32 mouse cellular contexts compared by ENCODE assay signal in genomic region chr5:120952242-120952770, GRCm38 (mm10). TPM values are rescaled to one million over a fixed set of nuclear protein-coding genes. Genes with fewer than 3 reads are reported as not detected.
DNase-seq lines count a peak whose midpoint lies in the region; ATAC-seq and TF ChIP-seq lines count a peak whose summit lies in the region.
"Had no signal": no experiment of that assay in that cellular context is flagged by ENCODE, and none has a peak within 500 bp of the region (broad histone marks: within the 10 kb centered on the region; RNA-seq: fewer than 3 reads in every experiment).

No protein-coding gene starts in this region.

- H3K4me1 ChIP-seq in lung, postnatal 0 days (ENCODE audit: insufficient read depth, low read depth, low read length) = no peaks in the 10 kb centered on the region
- no peaks in the 10 kb centered on the region for H3K4me1 ChIP-seq in cerebellum, adult 2 months (ENCODE audit: control insufficient read depth, insufficient read depth, low read length)
- H3K4me1 ChIP-seq: embryonic facial prominence, embryonic 13.5 days; forebrain, embryonic 13.5 days; intestine, embryonic 15.5 days; limb, embryonic 12.5 days had no signal

- 44% methylated on average over 10 of the region's 10 CpGs for WGBS in lung, postnatal 0 days
- WGBS in cerebellum, adult 2 months = 66% methylated on average over 10 of the region's 10 CpGs

- TF ChIP-seq EP300 in lung, postnatal 0 days (IDR thresholded peaks at IDR 0.05) = no peak

- peak; percentile 20 for DNase-seq in gastrocnemius, adult 18-20 months (ENCODE audit: low spot score)
- DNase-seq in gastrocnemius, postnatal 10 days = no peak
- DNase-seq in lung, postnatal 0 days (ENCODE audit: low spot score) = peak; percentile 8
- no peak for DNase-seq in lung, postnatal 25 days (ENCODE audit: low spot score)
- peak; percentile 53 for DNase-seq in brain, adult 2 months (ENCODE audit: low read depth, low spot score)
- no peak for DNase-seq in thymus, postnatal 0 days (ENCODE audit: low spot score)
- no peak for DNase-seq in cerebellum, adult 2 months
- DNase-seq: adrenal gland, postnatal 36 days; B cell, adult 2 months; cerebellum, adult 11 months; embryo, embryonic 11 days; kidney, adult 8-10 months; kidney, postnatal 25 days; liver, postnatal 0 days had no signal

- no peak for ATAC-seq in lung, postnatal 0 days
- ATAC-seq: forebrain, embryonic 13.5 days; hindbrain, embryonic 16.5 days; intestine, embryonic 15.5 days; liver, postnatal 0 days had no signal

- no peaks in the 10 kb centered on the region for H3K36me3 ChIP-seq in lung, postnatal 0 days (ENCODE audit: insufficient read depth, low read length)
- H3K36me3 ChIP-seq: embryonic facial prominence, embryonic 13.5 days; hindbrain, embryonic 10.5 days; intestine, embryonic 15.5 days; limb, embryonic 12.5 days; midbrain, embryonic 12.5 days had no signal

- H3K4me3 ChIP-seq in lung, postnatal 0 days (ENCODE audit: low read depth, low read length) = no peak overlapping the region
- H3K4me3 ChIP-seq in cerebellum, adult 2 months (replicated peaks; ENCODE audit: insufficient read depth, low read depth, low read length) = no peak overlapping the region
- H3K4me3 ChIP-seq: embryonic facial prominence, embryonic 13.5 days; erythroblast, embryonic 14.5 days; forebrain, embryonic 13.5 days; hindbrain, embryonic 10.5 days; intestine, embryonic 15.5 days; layer of hippocampus, adult 2 months; limb, embryonic 12.5 days; midbrain, embryonic 12.5 days had no signal

- no peaks in the 10 kb centered on the region for H3K9me3 ChIP-seq in lung, postnatal 0 days (ENCODE audit: low read length)
- H3K9me3 ChIP-seq: embryonic facial prominence, embryonic 13.5 days; forebrain, embryonic 13.5 days; hindbrain, embryonic 10.5 days; intestine, embryonic 15.5 days; limb, embryonic 12.5 days; midbrain, embryonic 12.5 days had no signal

- no peak overlapping the region for H3K4me2 ChIP-seq in lung, postnatal 0 days (replicated peaks; ENCODE audit: low read depth, low read length)
- H3K4me2 ChIP-seq: embryonic facial prominence, embryonic 13.5 days; forebrain, embryonic 13.5 days; heart, embryonic 11.5 days; intestine, embryonic 15.5 days; limb, embryonic 12.5 days; liver, embryonic 11.5 days; midbrain, embryonic 12.5 days had no signal

- no peaks in the 10 kb centered on the region for H3K27me3 ChIP-seq in lung, postnatal 0 days (replicated peaks; ENCODE audit: insufficient read depth, low read length)
- no peaks in the 10 kb centered on the region for H3K27me3 ChIP-seq in cerebellum, adult 2 months (ENCODE audit: control insufficient read depth, insufficient read depth, low read length)
- H3K27me3 ChIP-seq: embryonic facial prominence, embryonic 13.5 days; intestine, embryonic 15.5 days; limb, embryonic 12.5 days; midbrain, embryonic 12.5 days had no signal

- TF ChIP-seq POLR2A in cerebellum, adult 2 months (IDR thresholded peaks at IDR 0.05; ENCODE audit: borderline replicate concordance, insufficient read depth, low read length) = no peak

- TF ChIP-seq CTCF in lung, postnatal 0 days (IDR thresholded peaks at IDR 0.05) = no peak
- no peak for TF ChIP-seq CTCF in cerebellum, adult 2 months (IDR thresholded peaks at IDR 0.05; ENCODE audit: borderline replicate concordance, insufficient read depth, low read depth, low read length)

- no peak overlapping the region for H3K27ac ChIP-seq in lung, postnatal 0 days (ENCODE audit: low read length)
- no peak overlapping the region for H3K27ac ChIP-seq in cerebellum, adult 2 months (ENCODE audit: insufficient read depth, low read length)
- H3K27ac ChIP-seq: embryonic facial prominence, embryonic 13.5 days; forebrain, embryonic 13.5 days; hindbrain, embryonic 10.5 days; intestine, embryonic 15.5 days; layer of hippocampus, adult 2 months; limb, embryonic 12.5 days; midbrain, embryonic 12.5 days had no signal

- H3K9ac ChIP-seq in lung, postnatal 0 days (replicated peaks; ENCODE audit: low read depth) = no peak overlapping the region
- H3K9ac ChIP-seq: embryonic facial prominence, embryonic 13.5 days; forebrain, embryonic 13.5 days; intestine, embryonic 15.5 days; limb, embryonic 12.5 days; liver, postnatal 0 days; midbrain, embryonic 12.5 days had no signal

RNA-seq across cellular contexts. Expression of gene Oas1d, which starts 38.0 kb away (rescaled TPM):
- not detected for total RNA-seq in gastrocnemius, adult 18-20 months (2021)
- not detected for total RNA-seq in gastrocnemius, postnatal 10 days (2021)
- not detected in 2 replicates for polyA plus RNA-seq in lung, postnatal 0 days (2015; fragmentation: Nextera tagmentation; extraction: Ambion mirVana)
- 0.66 TPM in 2 replicates for polyA plus RNA-seq in thymus, postnatal 0 days (2015; fragmentation: Nextera tagmentation; extraction: Ambion mirVana)
- not detected in 2 replicates for polyA plus RNA-seq in cerebellum, adult 2 months (2012; rRNA removed)
- total RNA-seq: adrenal gland, postnatal 36 days; granulocyte monocyte progenitor cell, adult 5-6 weeks; layer of hippocampus, adult 2 months; layer of hippocampus, postnatal 25 days; left cerebral cortex, postnatal 10 days; megakaryocyte progenitor cell, adult 5-6 weeks; monocyte, adult 5-6 weeks had no signal
- polyA plus RNA-seq: embryonic facial prominence, embryonic 13.5 days; erythroblast, embryonic 14.5 days; forebrain, embryonic 13.5 days; heart, embryonic 11.5 days; heart, postnatal 0 days; hindbrain, embryonic 10.5 days; intestine, embryonic 15.5 days; limb, embryonic 12.5 days; liver, embryonic 11.5 days; liver, postnatal 0 days; midbrain, embryonic 12.5 days; neural tube, embryonic 11.5 days had no signal

RNA-seq across cellular contexts. Expression of gene Oas1a, which starts 45.0 kb away (rescaled TPM):
- under 1 TPM; 0.12 to 0.16 TPM for total RNA-seq in gastrocnemius, adult 18-20 months (2021)
- total RNA-seq in gastrocnemius, postnatal 10 days (2021) = not detected
- polyA plus RNA-seq in lung, postnatal 0 days (2015; fragmentation: Nextera tagmentation; extraction: Ambion mirVana) = 3.0 and 3.1 TPM in 2 replicates
- 12.9 and 15.4 TPM in 2 replicates for polyA plus RNA-seq in thymus, postnatal 0 days (2015; fragmentation: Nextera tagmentation; extraction: Ambion mirVana)
- 1.6 and 1.9 TPM in 2 replicates for polyA plus RNA-seq in cerebellum, adult 2 months (2012; rRNA removed)
- polyA plus RNA-seq: erythroblast, embryonic 14.5 days had no signal

RNA-seq across cellular contexts. Expression of gene Rph3a, which starts 57.6 kb away (rescaled TPM):
- total RNA-seq in gastrocnemius, adult 18-20 months (2021) = not detected
- total RNA-seq in gastrocnemius, postnatal 10 days (2021) = under 1 TPM; 0.35 to 0.47 TPM
- polyA plus RNA-seq in lung, postnatal 0 days (2015; fragmentation: Nextera tagmentation; extraction: Ambion mirVana) = not detected in 2 replicates
- polyA plus RNA-seq in thymus, postnatal 0 days (2015; fragmentation: Nextera tagmentation; extraction: Ambion mirVana) = 0.04 and 0.07 TPM in 2 replicates
- 277 and 287 TPM in 2 replicates for polyA plus RNA-seq in cerebellum, adult 2 months (2012; rRNA removed)
- total RNA-seq: granulocyte monocyte progenitor cell, adult 5-6 weeks; megakaryocyte progenitor cell, adult 5-6 weeks; monocyte, adult 5-6 weeks had no signal
- polyA plus RNA-seq: erythroblast, embryonic 14.5 days; heart, embryonic 11.5 days; heart, postnatal 0 days; limb, embryonic 12.5 days; liver, embryonic 11.5 days had no signal

Comparison
In these comparisons a context has a peak if more than half of its experiments do, and no peak if none do; other contexts are left out.
1. DNase-seq: peak in gastrocnemius, adult 18-20 months (single experiment), lung, postnatal 0 days (single experiment) and brain, adult 2 months (single experiment); none in gastrocnemius, postnatal 10 days (single experiment), lung, postnatal 25 days (single experiment), thymus, postnatal 0 days (single experiment) and cerebellum, adult 2 months (0 of 2).
2. RNA of gene Rph3a, which starts 57.6 kb away (polyA plus RNA-seq): 277 to 287 TPM in cerebellum, adult 2 months; 0.04 to 0.07 TPM in thymus, postnatal 0 days and not detected in lung, postnatal 0 days; every median in the first group is over 100 times any median in the second.